Mouse (Mus musculus) common myeloid progenitor, adult 5-6 weeks (primary cell): ENCODE data around the gene Zbed3. TPM values are rescaled to one million over a fixed set of nuclear protein-coding genes. Genes with fewer than 3 reads are reported as not detected.
A peak's percentile ranks its signal among the peaks of the same experiment; 100 is the strongest.

Source experiments
- ATAC-seq: replicated peaks from 2 replicates; pipeline ENCODE4 v1.8.0; 2016; ENCODE audit warnings: low read depth, mild to moderate bottlenecking, moderate TSS enrichment, inconsistent platforms; ENCODE audit not compliant: poor library complexity, severe bottlenecking
- total RNA-seq: library from RNA; stranded (forward); fragments of 200-1000, 187-1606 nt; gene quantifications from 2 replicates; pipeline ENCODE4 v1.2.3, GENCODE M21; 2017

The Zbed3 gene
- total RNA-seq = 9.8 and 12.6 TPM in 2 replicates

- ATAC-seq = no peak
Observed at GRCm38 (mm10) chr13:95323400-95323799, at the start of gene Zbed3. Gene Zbed3 (plus strand): TSS chr13:95323612.

GRCm38 (mm10) chr13:95278426-95279025 lies 44.9 kb upstream of the Zbed3 start:
- no peak for ATAC-seq

GRCm38 (mm10) chr13:95281740-95282673 lies 41.4 kb upstream of the Zbed3 start:
- ATAC-seq = no peak

GRCm38 (mm10) chr13:95286989-95287388 lies 36.4 kb upstream of the Zbed3 start:
- ATAC-seq = peak; percentile 94

GRCm38 (mm10) chr13:95288027-95288426 lies 35.4 kb upstream of the Zbed3 start:
- no peak for ATAC-seq

- no peak for ATAC-seq
Observed at GRCm38 (mm10) chr13:95291983-95292382, 31.4 kb upstream of the Zbed3 start.

GRCm38 (mm10) chr13:95299956-95300355 lies 23.5 kb upstream of the Zbed3 start:
- no peak for ATAC-seq

- ATAC-seq = no peak
Observed at GRCm38 (mm10) chr13:95306596-95306995, 16.8 kb upstream of the Zbed3 start.

- ATAC-seq = no peak
Observed at GRCm38 (mm10) chr13:95307100-95307655, 16.2 kb upstream of the Zbed3 start.

GRCm38 (mm10) chr13:95312016-95312415 lies 11.4 kb upstream of the Zbed3 start:
- ATAC-seq = no peak

- ATAC-seq = no peak
Observed at GRCm38 (mm10) chr13:95319153-95319552, 4.3 kb upstream of the Zbed3 start.

- ATAC-seq = no peak
Observed at GRCm38 (mm10) chr13:95320451-95320850, 3.0 kb upstream of the Zbed3 start.

- ATAC-seq = peak; percentile 53
Observed at GRCm38 (mm10) chr13:95323950-95324625, 676 bp downstream of the Zbed3 start.

GRCm38 (mm10) chr13:95324626-95325079 lies 1.2 kb downstream of the Zbed3 start:
- peak; percentile 9; the same call in 1 of the 2 replicates for ATAC-seq

- ATAC-seq = peak; percentile 65
Observed at GRCm38 (mm10) chr13:95325080-95325906, 1.9 kb downstream of the Zbed3 start.

- no peak for ATAC-seq
Observed at GRCm38 (mm10) chr13:95325907-95326550, 2.6 kb downstream of the Zbed3 start.

- no peak for ATAC-seq
Observed at GRCm38 (mm10) chr13:95326611-95327344, 3.4 kb downstream of the Zbed3 start.

GRCm38 (mm10) chr13:95327345-95327741 lies 3.9 kb downstream of the Zbed3 start:
- ATAC-seq = peak; percentile 7
